Mouse (Mus musculus) CH12.LX (cell line): ENCODE data around the gene Prkch. TPM values are rescaled to one million over a fixed set of nuclear protein-coding genes. Genes with fewer than 3 reads are reported as not detected.

ENCODE experiments used
- DNase-seq: peaks from one replicate; pipeline ENCODE4 v3.0.0-alpha.2; 2013; ENCODE audit errors: extremely low read depth
- H3K27ac ChIP-seq: 2 replicates; pipeline ENCODE4 v1.5.1; 2012; ENCODE audit warnings: low read depth, mild to moderate bottlenecking, control low read depth, moderate library complexity; ENCODE audit not compliant: insufficient read depth
- H3K27me3 ChIP-seq: replicated peaks from 2 replicates; pipeline ENCODE3; 2012; ENCODE audit warnings: inconsistent platforms
- H3K36me3 ChIP-seq, 2 experiments: replicated peaks in 1 of 2; 2 replicates each; pipeline versions ENCODE3 to v1.6.1; 2012; ENCODE audit warnings: inconsistent platforms in 1 of 2, low read length in 1 of 2, mild to moderate bottlenecking in 1 of 2, mixed read lengths in 1 of 2, moderate library complexity in 1 of 2; ENCODE audit not compliant: control insufficient read depth in 1 of 2, insufficient read depth in 1 of 2
- H3K4me1 ChIP-seq, 2 experiments: 2 replicates each; pipeline ENCODE4 v1.6.1; 2012; ENCODE audit warnings: inconsistent platforms in 1 of 2, moderate library complexity in 1 of 2; ENCODE audit not compliant: insufficient read depth in 2 of 2, control insufficient read depth in 1 of 2
- H3K4me2 ChIP-seq: 2 replicates; pipeline ENCODE4 v1.6.1; 2012; ENCODE audit warnings: low read depth, mild to moderate bottlenecking, control low read depth; ENCODE audit not compliant: poor library complexity, insufficient read depth, severe bottlenecking
- H3K4me3 ChIP-seq, 3 experiments: fragments of 150-350 bp in 1 of 3; sonication (generic) in 1 of 3; replicated peaks in 1 of 3; 2 replicates each; pipeline versions ENCODE3 to v1.5.1; 2011 to 2012; ENCODE audit warnings: low read depth in 2 of 3, low read length in 2 of 3, mild to moderate bottlenecking in 2 of 3, moderate library complexity in 2 of 3, control low read depth in 1 of 3, improper control_type of control experiment in 1 of 3, inconsistent platforms in 1 of 3, mixed read lengths in 1 of 3; ENCODE audit not compliant: poor library complexity in 1 of 3
- H3K79me2 ChIP-seq: replicated peaks from 2 replicates; pipeline ENCODE4 v1.6.1; 2012; ENCODE audit warnings: mild to moderate bottlenecking, moderate library complexity; ENCODE audit not compliant: control insufficient read depth, poor library complexity, insufficient read depth, severe bottlenecking; ENCODE audit errors: extremely low read depth
- H3K9ac ChIP-seq: 2 replicates; pipeline ENCODE4 v1.6.1; 2012; ENCODE audit warnings: low read depth, mild to moderate bottlenecking, control low read depth, moderate library complexity; ENCODE audit not compliant: insufficient read depth
- H3K9me3 ChIP-seq: replicated peaks from 2 replicates; pipeline ENCODE3; 2012; ENCODE audit warnings: low read length, inconsistent platforms, mixed read lengths
- BHLHE40 ChIP-seq: IDR thresholded peaks from 2 replicates; pipeline ENCODE4 v1.6.1; 2011; ENCODE audit warnings: mild to moderate bottlenecking, low read depth, low read length, improper control_type of control experiment
- CHD2 ChIP-seq: IDR thresholded peaks from 2 replicates; pipeline ENCODE4 v1.6.1; 2011; ENCODE audit warnings: low read length, improper control_type of control experiment
- CTCF ChIP-seq, 2 experiments: IDR thresholded peaks in 1 of 2; conservative IDR thresholded peaks in 1 of 2; 2 replicates each; pipeline ENCODE4 v1.5.1; 2011 to 2012; ENCODE audit warnings: low read depth in 2 of 2, low read length in 2 of 2, improper control_type of control experiment in 1 of 2, inconsistent platforms in 1 of 2, mild to moderate bottlenecking in 1 of 2, moderate library complexity in 1 of 2
- E2F4 ChIP-seq: IDR thresholded peaks from 2 replicates; pipeline ENCODE4 v1.6.1; 2011; ENCODE audit warnings: low read depth, low read length, improper control_type of control experiment; ENCODE audit not compliant: insufficient replicate concordance
- ELF1 ChIP-seq: IDR thresholded peaks from 2 replicates; pipeline ENCODE4 v1.6.1; 2014; ENCODE audit warnings: low read depth, mild to moderate bottlenecking, inconsistent platforms, low read length, improper control_type of control experiment
- GABPA ChIP-seq: IDR thresholded peaks from 2 replicates; pipeline ENCODE4 v1.6.1; 2012; ENCODE audit warnings: low read depth, low read length, improper control_type of control experiment, inconsistent platforms; ENCODE audit not compliant: insufficient replicate concordance
- HCFC1 ChIP-seq: IDR thresholded peaks from 2 replicates; pipeline ENCODE4 v1.6.1; 2012; ENCODE audit warnings: low read depth, mild to moderate bottlenecking, inconsistent platforms, low read length, improper control_type of control experiment
- IRF4 ChIP-seq: IDR thresholded peaks from 2 replicates; pipeline ENCODE4 v1.6.1; 2014; ENCODE audit warnings: low read depth, mild to moderate bottlenecking, inconsistent platforms, low read length, improper control_type of control experiment
- JUN ChIP-seq: IDR thresholded peaks from 2 replicates; pipeline ENCODE4 v1.6.1; 2011; ENCODE audit warnings: low read depth, mild to moderate bottlenecking, low read length, improper control_type of control experiment, moderate library complexity; ENCODE audit not compliant: insufficient read depth
- JUND ChIP-seq: conservative IDR thresholded peaks from 2 replicates; pipeline ENCODE4 v1.6.1; 2011; ENCODE audit warnings: low read depth, low read length, improper control_type of control experiment
- KAT2A ChIP-seq: IDR thresholded peaks from 2 replicates; pipeline ENCODE4 v1.6.1; 2012; ENCODE audit warnings: low read length, improper control_type of control experiment, inconsistent platforms; ENCODE audit not compliant: insufficient replicate concordance
- MAX ChIP-seq: IDR thresholded peaks from 2 replicates; pipeline ENCODE4 v1.6.1; 2011; ENCODE audit warnings: low read length, improper control_type of control experiment
- MAZ ChIP-seq: IDR thresholded peaks from 2 replicates; pipeline ENCODE4 v1.6.1; 2012; ENCODE audit warnings: low read depth, mild to moderate bottlenecking, inconsistent platforms, low read length, improper control_type of control experiment, moderate library complexity
- MEF2A ChIP-seq: IDR thresholded peaks from 2 replicates; pipeline ENCODE4 v1.6.1; 2014; ENCODE audit warnings: low read depth, mild to moderate bottlenecking, inconsistent platforms, low read length, improper control_type of control experiment, borderline replicate concordance
- MXI1 ChIP-seq: IDR thresholded peaks from 2 replicates; pipeline ENCODE4 v1.6.1; 2011; ENCODE audit warnings: mild to moderate bottlenecking, low read depth, low read length, improper control_type of control experiment
- MYC ChIP-seq: IDR thresholded peaks from 2 replicates; pipeline ENCODE4 v1.6.1; 2011; ENCODE audit warnings: low read depth, mild to moderate bottlenecking, improper control_type of control experiment, low read length
- NELFE ChIP-seq: IDR thresholded peaks from 2 replicates; pipeline ENCODE4 v1.6.1; 2011; ENCODE audit warnings: low read depth, low read length, improper control_type of control experiment
- NRF1 ChIP-seq: IDR thresholded peaks from 2 replicates; pipeline ENCODE4 v1.6.1; 2014; ENCODE audit warnings: low read depth, mild to moderate bottlenecking, inconsistent platforms, low read length, improper control_type of control experiment, moderate library complexity
- PAX5 ChIP-seq: IDR thresholded peaks from 2 replicates; pipeline ENCODE4 v1.6.1; 2012; ENCODE audit warnings: low read length, inconsistent platforms, mixed read lengths
- POLR2A ChIP-seq: IDR thresholded peaks from 2 replicates; pipeline ENCODE4 v1.6.1; 2011; ENCODE audit warnings: low read depth, mild to moderate bottlenecking, improper control_type of control experiment, low read length
- POLR2AphosphoS2 ChIP-seq: IDR thresholded peaks from 2 replicates; pipeline ENCODE4 v1.6.1; 2011; ENCODE audit warnings: low read depth, low read length, improper control_type of control experiment
- RAD21 ChIP-seq: IDR thresholded peaks from 2 replicates; pipeline ENCODE4 v1.6.1; 2011; ENCODE audit warnings: low read depth, mild to moderate bottlenecking, low read length, improper control_type of control experiment, moderate library complexity
- RCOR1 ChIP-seq: conservative IDR thresholded peaks from 2 replicates; pipeline ENCODE4 v1.6.1; 2012; ENCODE audit warnings: low read depth, mild to moderate bottlenecking, inconsistent platforms, low read length, improper control_type of control experiment
- SMC3 ChIP-seq: IDR thresholded peaks from 2 replicates; pipeline ENCODE4 v1.6.1; 2011; ENCODE audit warnings: low read depth, low read length, improper control_type of control experiment
- TBP ChIP-seq: conservative IDR thresholded peaks from 2 replicates; pipeline ENCODE4 v1.6.1; 2011; ENCODE audit warnings: low read depth, low read length, improper control_type of control experiment
- TCF12 ChIP-seq: IDR thresholded peaks from 2 replicates; pipeline ENCODE4 v1.6.1; 2014; ENCODE audit warnings: low read depth, mild to moderate bottlenecking, inconsistent platforms, low read length, improper control_type of control experiment
- UBTF ChIP-seq: IDR thresholded peaks from 2 replicates; pipeline ENCODE4 v1.6.1; 2012; ENCODE audit warnings: low read depth, mild to moderate bottlenecking, inconsistent platforms, low read length, improper control_type of control experiment, moderate library complexity
- USF2 ChIP-seq: conservative IDR thresholded peaks from 2 replicates; pipeline ENCODE4 v1.6.1; 2011; ENCODE audit warnings: low read depth, low read length, improper control_type of control experiment
- ZC3H11A ChIP-seq: IDR thresholded peaks from 2 replicates; pipeline ENCODE4 v1.6.1; 2012; ENCODE audit warnings: low read depth, mild to moderate bottlenecking, inconsistent platforms, low read length, improper control_type of control experiment
- ZKSCAN1 ChIP-seq: IDR thresholded peaks from 2 replicates; pipeline ENCODE4 v1.6.1; 2012; ENCODE audit warnings: low read depth, inconsistent platforms, low read length, improper control_type of control experiment, borderline replicate concordance
- ZMIZ1 ChIP-seq: IDR thresholded peaks from 2 replicates; pipeline ENCODE4 v1.6.1; 2012; ENCODE audit warnings: low read depth, mild to moderate bottlenecking, inconsistent platforms, low read length, improper control_type of control experiment
- ZNF384 ChIP-seq: IDR thresholded peaks from 2 replicates; pipeline ENCODE4 v1.6.1; 2012; ENCODE audit warnings: low read depth, low read length, improper control_type of control experiment, inconsistent platforms
- dilution Hi-C: fragments of 300-500 bp; cut with MboI; formaldehyde crosslinking; loops from 2 replicates; pipeline ENCODE4 v1.14.3; 2020; ENCODE audit warnings: low sequenced_read_pairs; ENCODE audit not compliant: extremely low pct_unique_long_range_greater_than_20kb, extremely low pct_ligation_motif_present
- in situ Hi-C: fragments of 300-500 bp; cut with MboI; formaldehyde crosslinking; loops from 3 replicates; pipeline ENCODE4 v1.14.3; 2019; ENCODE audit warnings: low sequenced_read_pairs, low pct_ligation_motif_present, low pct_unique_long_range_greater_than_20kb, mixed read lengths
- polyA plus RNA-seq: library from polyadenylated mRNA; unstranded; fragments of >175 nt; gene quantifications from 2 replicates; pipeline ENCODE4 v1.2.1, GENCODE M21; 2012; ENCODE audit warnings: low read depth; ENCODE audit not compliant: insufficient read length
- total RNA-seq, 2 experiments: library from RNA; depleted of rRNA; stranded (reverse); fragments of 300-350 nt in 1 of 2; fragments of >200 nt in 1 of 2; gene quantifications; 2 replicates each; pipeline ENCODE4 v1.2.3; 2012 to 2014

Prkch gene
- total and polyA plus RNA-seq, 3 experiments, result 0.76 to 2.3 (median 1.8) TPM

GRCm38 (mm10) chr12:73554155-73554554, 30.4 kb upstream of the Prkch start:
- DNase-seq, result peak; percentile 89
- H3K9ac ChIP-seq, result no peak overlapping the region
- peaks cover 0 to 4% of the 10 kb centered on the region in 2 experiments; a peak in 1 of 4 replicates for H3K4me1 ChIP-seq
- no peaks in the 10 kb centered on the region for H3K9me3 ChIP-seq
- in situ Hi-C loops, result loop anchor here (25.0 kb wide), 1 partner anchor 458 kb away; no protein-coding TSS in a partner anchor
- no peak overlapping the region for H3K27ac ChIP-seq
- dilution Hi-C loops, result no loop called here
- no peak overlapping the region for H3K4me2 ChIP-seq
- no peaks in the 10 kb centered on the region for H3K36me3 ChIP-seq
- TF ChIP-seq PAX5, result no peak
- TF ChIP-seq POLR2AphosphoS2, result no peak
- no peak for TF ChIP-seq KAT2A
- no peak for TF ChIP-seq UBTF
- TF ChIP-seq POLR2A, result no peak
- no peak for TF ChIP-seq ZKSCAN1
- TF ChIP-seq MYC, result 0 out of 2 replicates have a peak, but pooled peaks have one; percentile 21
- TF ChIP-seq SMC3, result peak; percentile 64
- no peak for TF ChIP-seq MAX
- peak; percentile 86 for TF ChIP-seq RAD21
- no peak for TF ChIP-seq USF2
- no peak for TF ChIP-seq NRF1
- no peak for TF ChIP-seq ZC3H11A
- peak; percentile 50 to 90; a peak in 3 of 4 replicates for TF ChIP-seq CTCF (conservative IDR thresholded peaks at IDR 0.05 in 1 of 2, IDR thresholded peaks at IDR 0.05 in 1 of 2; ENCODE audit: low read depth in 2 of 2, low read length in 2 of 2)
- TF ChIP-seq E2F4, result no peak
- TF ChIP-seq CHD2, result no peak
- TF ChIP-seq MXI1, result no peak
- no peak for TF ChIP-seq JUN
- TF ChIP-seq TCF12, result 0 out of 2 replicates have a peak, but pooled peaks have one; percentile 28
- no peak for TF ChIP-seq RCOR1
- no peak for TF ChIP-seq BHLHE40
- TF ChIP-seq TBP, result no peak
- 0 out of 2 replicates have a peak, but pooled peaks have one; percentile 44 for TF ChIP-seq NELFE
- no peak; the same call in 1 of the 2 replicates for TF ChIP-seq HCFC1
- TF ChIP-seq ZMIZ1, result no peak
- TF ChIP-seq MEF2A, result 0 out of 2 replicates have a peak, but pooled peaks have one; percentile 38
- no peak for TF ChIP-seq ZNF384
- no peak for TF ChIP-seq GABPA
- TF ChIP-seq IRF4, result peak; percentile 27; the same call in 1 of the 2 replicates
- no peak for TF ChIP-seq ELF1
- 0 out of 2 replicates have a peak, but pooled peaks have one; percentile 42 for TF ChIP-seq JUND
- TF ChIP-seq MAZ, result 0 out of 2 replicates have a peak, but pooled peaks have one; percentile 34
- TF ChIP-seq, all 38 proteins: peak for 10
- no peaks in the 10 kb centered on the region for H3K27me3 ChIP-seq
- H3K4me3 ChIP-seq, result no peak overlapping the region
- H3K79me2 ChIP-seq, result no peaks in the 10 kb centered on the region
